Mouse (Mus musculus) forebrain, embryonic 16.5 days (tissue): ENCODE measurements at regions not wholly inside any gene's neighbourhood (a gene's known extent, or its start where the extent isn't known, plus 50 kb on each side); places are given as distances from the start of the nearest gene placed in this dataset.

Experiments
- ATAC-seq: fragments of 200-750 bp; cut with Nextera tagmentation; 2 replicates; pipeline ENCODE4 v1.8.0; 2017; ENCODE audit warnings: mild to moderate bottlenecking, moderate library complexity
- H3K27ac ChIP-seq: fragments of 300-500 bp; sonication (generic); 2 replicates; pipeline ENCODE4 v1.5.1; 2014; ENCODE audit warnings: low read length, control low read depth
- H3K27me3 ChIP-seq: fragments of 300-500 bp; sonication (generic); replicated peaks from 2 replicates; pipeline ENCODE4 v1.6.1; 2014; ENCODE audit warnings: low read length; ENCODE audit not compliant: control insufficient read depth, insufficient read depth
- H3K36me3 ChIP-seq: fragments of 300-500 bp; sonication (generic); 2 replicates; pipeline ENCODE4 v1.6.1; 2014; ENCODE audit not compliant: control insufficient read depth, insufficient read depth
- H3K4me1 ChIP-seq: fragments of 300-500 bp; sonication (generic); replicated peaks from 2 replicates; pipeline ENCODE4 v1.6.1; 2014; ENCODE audit warnings: low read length; ENCODE audit not compliant: control insufficient read depth, insufficient read depth
- H3K4me2 ChIP-seq: fragments of 300-500 bp; sonication (generic); 2 replicates; pipeline ENCODE4 v1.6.1; 2014; ENCODE audit warnings: mild to moderate bottlenecking, low read length, control low read depth
- H3K4me3 ChIP-seq: fragments of 300-500 bp; sonication (generic); replicated peaks from 2 replicates; pipeline ENCODE4 v1.5.1; 2014; ENCODE audit warnings: mild to moderate bottlenecking, low read length, control low read depth
- H3K9ac ChIP-seq: fragments of 300-500 bp; sonication (generic); replicated peaks from 2 replicates; pipeline ENCODE4 v1.6.1; 2014; ENCODE audit warnings: low read depth, low read length, control low read depth
- H3K9me3 ChIP-seq: fragments of 300-500 bp; sonication (generic); 2 replicates; pipeline ENCODE4 v1.6.1; 2016; ENCODE audit warnings: low read length; ENCODE audit not compliant: control insufficient read depth
- WGBS: fragments of 180-500 bp; shearing (Covaris S2); extraction: QIAGEN DNeasy Blood & Tissue Kit; methylation state at CpG from one replicate; pipeline ENCODE4 v1.1.7; 2014; 5-methylcytosine and 5-hydroxymethylcytosine counted together

DNA sequence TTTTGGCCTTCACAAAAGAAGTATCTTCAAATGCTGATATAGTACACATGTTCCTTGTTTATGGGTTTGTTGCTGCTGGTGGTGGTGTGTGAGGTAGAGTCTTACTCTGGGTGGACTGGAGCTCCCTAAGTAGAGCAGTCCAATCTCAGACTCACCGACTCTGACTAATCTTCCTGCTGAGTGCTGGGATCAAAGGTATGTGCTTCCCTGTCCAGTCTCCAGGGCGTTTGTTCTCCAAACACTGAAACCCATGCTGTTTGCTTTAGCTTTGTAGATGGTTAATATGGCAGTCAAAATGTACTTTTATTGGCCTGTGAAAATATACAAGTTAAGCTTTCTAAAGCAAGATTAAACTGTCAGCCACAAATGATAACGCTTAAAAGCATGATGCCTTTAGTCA, 67.0 kb upstream of the Ptprg start:
- Histone ChIP-seq H3K27ac (no peak overlapping the region), H3K4me3 (no peak overlapping the region), H3K27me3 (no peaks in the 10 kb centered on the region), H3K4me2 (no peak overlapping the region), H3K36me3 (no peaks in the 10 kb centered on the region), H3K9me3 (no peaks in the 10 kb centered on the region), H3K4me1 (no peaks in the 10 kb centered on the region), H3K9ac (no peak overlapping the region)
- WGBS: 71% methylated on average over 3 of the region's 3 CpGs
- ATAC-seq: no peak

DNA sequence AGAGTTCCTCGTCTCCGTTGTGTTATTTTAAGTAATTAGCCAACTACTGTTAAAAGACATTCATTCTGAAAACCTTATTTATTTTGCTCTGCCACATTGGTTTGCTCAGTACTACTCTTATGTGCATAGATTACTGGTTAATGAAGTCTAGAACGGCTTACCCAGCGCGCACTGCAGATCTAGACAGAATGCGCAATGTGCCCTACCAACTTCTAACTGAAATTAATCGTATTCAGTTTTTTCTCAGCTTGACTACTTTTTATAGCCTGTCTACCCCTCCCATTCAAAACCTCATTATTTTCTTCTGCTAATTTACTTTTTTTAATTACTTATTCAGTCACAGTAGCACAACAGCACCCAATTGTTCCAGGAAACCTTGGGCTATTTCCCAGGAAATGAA, 51.6 kb upstream of the Ptprg start:
- ATAC-seq: peak; percentile 63
- Histone ChIP-seq H3K9ac (no peak overlapping the region), H3K9me3 (no peaks in the 10 kb centered on the region), H3K36me3 (no peaks in the 10 kb centered on the region), H3K27me3 (no peaks in the 10 kb centered on the region), H3K4me1 (peaks cover 22% of the 10 kb centered on the region), H3K4me3 (no peak overlapping the region), H3K27ac (no peak overlapping the region), H3K4me2 (no peak overlapping the region)
- 36% methylated on average over 7 of the region's 7 CpGs for WGBS

DNA sequence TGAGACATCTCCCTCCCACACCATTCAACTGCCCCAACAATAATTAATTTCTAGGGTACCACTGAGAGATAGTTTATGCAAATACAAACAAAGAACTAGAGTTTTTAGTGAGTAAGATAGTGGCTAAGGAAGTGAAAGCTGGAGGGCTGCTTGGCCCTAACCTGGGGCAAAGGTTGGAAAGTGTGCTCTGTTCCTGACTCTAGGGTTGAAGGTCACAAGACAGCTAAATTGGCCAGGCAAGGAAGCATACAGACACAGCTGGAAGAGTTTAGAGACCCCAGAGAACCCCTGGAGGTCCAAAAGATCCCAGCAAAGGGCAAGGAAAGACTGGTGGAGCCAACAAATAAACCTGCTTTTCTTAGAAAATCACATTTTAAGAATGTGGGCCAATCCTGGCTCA, 50.2 kb upstream of the Ptprg start:
- H3K4me1 ChIP-seq: peaks cover 22% of the 10 kb centered on the region
- H3K4me3 ChIP-seq: no peak overlapping the region
- no peak for ATAC-seq

More for the DNA sequence above, 50.2 kb upstream of the Ptprg start:
- H3K27me3 ChIP-seq: no peaks in the 10 kb centered on the region
- H3K36me3 ChIP-seq: no peaks in the 10 kb centered on the region
- no peaks in the 10 kb centered on the region for H3K9me3 ChIP-seq
- no peak overlapping the region for H3K9ac ChIP-seq
- no peak overlapping the region for H3K27ac ChIP-seq
- H3K4me2 ChIP-seq: no peak overlapping the region
